In genomic region chr10:79746774-79747151, GRCm38 (mm10) we compare ENCODE assay signal across 8 mouse cellular contexts. TPM values are rescaled to one million over a fixed set of nuclear protein-coding genes. Genes with fewer than 3 reads are reported as not detected.
DNase-seq lines count a peak whose midpoint lies in the region; ATAC-seq lines count a peak whose summit lies in the region.

No protein-coding gene starts in this region.

- H3K4me3 ChIP-seq in heart, embryonic 14.5 days (ENCODE audit: control insufficient read depth in 1 of 2, insufficient read depth in 1 of 2, low read depth in 1 of 2, low read length in 2 of 2) = peak overlapping the region in 1 of 2 experiments; percentile 8; a peak in 1 of 4 replicates
- H3K4me3 ChIP-seq in hindbrain, embryonic 15.5 days = peak overlapping the region; percentile 60

- peaks cover 3 to 9% of the 10 kb centered on the region in 2 experiments; a peak in 3 of 4 replicates for H3K4me1 ChIP-seq in heart, embryonic 14.5 days (ENCODE audit: control insufficient read depth in 2 of 2, insufficient read depth in 2 of 2, low read length in 2 of 2)
- peaks cover 14% of the 10 kb centered on the region for H3K4me1 ChIP-seq in hindbrain, embryonic 15.5 days (replicated peaks)

- intact Hi-C loops in heart, postnatal 25 days (cut with DNase I) = no loop called here

- peak overlapping the region; percentile 55; the same call in 1 of the 2 replicates for H3K9ac ChIP-seq in heart, embryonic 14.5 days (ENCODE audit: low read length)
- peak overlapping the region; percentile 40 for H3K9ac ChIP-seq in hindbrain, embryonic 15.5 days

- 20% methylated on average over 6 of the region's 6 CpGs for WGBS in heart, embryonic 14.5 days
- WGBS in hindbrain, embryonic 15.5 days = 22% methylated on average over 6 of the region's 6 CpGs

- H3K36me3 ChIP-seq in heart, embryonic 14.5 days (ENCODE audit: control insufficient read depth, insufficient read depth, low read length) = peaks cover 29% of the 10 kb centered on the region
- H3K36me3 ChIP-seq in hindbrain, embryonic 15.5 days = peaks cover 21% of the 10 kb centered on the region

- no peaks in the 10 kb centered on the region for H3K27me3 ChIP-seq in heart, embryonic 14.5 days (ENCODE audit: control insufficient read depth, insufficient read depth, low read length)
- H3K27me3 ChIP-seq in hindbrain, embryonic 15.5 days = no peaks in the 10 kb centered on the region

- H3K27ac ChIP-seq in heart, embryonic 14.5 days (replicated peaks in 1 of 2; ENCODE audit: control insufficient read depth in 1 of 2, insufficient read depth in 1 of 2, low read depth in 2 of 2, low read length in 2 of 2) = no peak overlapping the region
- 0 out of 2 replicates have a peak overlapping the region, but pooled peaks have one; percentile 31 for H3K27ac ChIP-seq in hindbrain, embryonic 15.5 days (replicated peaks)

- ATAC-seq in heart, embryonic 14.5 days (ENCODE audit: insufficient number of reproducible peaks, insufficient read depth, low FRiP score, low read depth) = peak; percentile 48; the same call in 1 of the 2 replicates
- ATAC-seq in hindbrain, embryonic 15.5 days (ENCODE audit: low FRiP score, low read depth) = peak; percentile 63
- ATAC-seq in megakaryocyte-erythroid progenitor cell, adult 5-6 weeks (replicated peaks; ENCODE audit: low FRiP score, low TSS enrichment, poor library complexity, severe bottlenecking) = peak; percentile 53

- DNase-seq in heart, postnatal 25 days (ENCODE audit: low spot score) = no peak
- DNase-seq in c-Kit-positive CD71-positive TER-119-negative erythroid progenitor cells, embryonic 14.5 days (ENCODE audit: low read depth) = peak; percentile 46
- no peak for DNase-seq in retina, embryonic 14.5 days (ENCODE audit: low spot score)
- DNase-seq in urinary bladder, postnatal 25 days (ENCODE audit: low spot score) = no peak
- no peak for DNase-seq in adrenal gland, postnatal 10 days

- no peaks in the 10 kb centered on the region for H3K9me3 ChIP-seq in heart, embryonic 14.5 days (ENCODE audit: control insufficient read depth, low read length)
- H3K9me3 ChIP-seq in hindbrain, embryonic 15.5 days = no peaks in the 10 kb centered on the region

- peak overlapping the region; percentile 79 for H3K4me2 ChIP-seq in heart, embryonic 14.5 days (ENCODE audit: low read length)
- peak overlapping the region; percentile 58 for H3K4me2 ChIP-seq in hindbrain, embryonic 15.5 days

RNA-seq across cellular contexts. Expression of gene Polrmt, which starts 0.4 kb away (rescaled TPM):
- 20.2 and 27.4 TPM in 2 replicates for polyA plus RNA-seq in heart, embryonic 14.5 days (2014; fragmentation: Nextera tagmentation; extraction: Ambion mirVana)
- total RNA-seq in heart, postnatal 25 days (2021) = 10 to 100 TPM; 37.0 to 38.6 TPM
- 37.0 and 43.0 TPM in 2 replicates for polyA plus RNA-seq in hindbrain, embryonic 15.5 days (2015; fragmentation: Nextera tagmentation; extraction: Ambion mirVana)
- total RNA-seq in megakaryocyte-erythroid progenitor cell, adult 5-6 weeks (2014; fragmentation: Nextera tagmentation) = 45.2 and 51.7 TPM in 2 replicates
- total RNA-seq in megakaryocyte-erythroid progenitor cell, adult 5-6 weeks (2017) = 17.6 and 21.2 TPM in 2 replicates
- 10 to 100 TPM; 60.1 to 69.8 TPM for total RNA-seq in adrenal gland, postnatal 10 days (2021)

RNA-seq across cellular contexts. Expression of gene Fgf22, which starts 8.1 kb away (rescaled TPM):
- polyA plus RNA-seq in heart, embryonic 14.5 days (2014; fragmentation: Nextera tagmentation; extraction: Ambion mirVana) = 0.12 and 0.38 TPM in 2 replicates
- total RNA-seq in heart, postnatal 25 days (2021) = not detected
- 2.2 and 2.4 TPM in 2 replicates for polyA plus RNA-seq in hindbrain, embryonic 15.5 days (2015; fragmentation: Nextera tagmentation; extraction: Ambion mirVana)
- not detected in 2 replicates for total RNA-seq in megakaryocyte-erythroid progenitor cell, adult 5-6 weeks (2014; fragmentation: Nextera tagmentation)
- total RNA-seq in megakaryocyte-erythroid progenitor cell, adult 5-6 weeks (2017) = not detected in 2 replicates
- total RNA-seq in adrenal gland, postnatal 10 days (2021) = not detected

RNA-seq across cellular contexts. Expression of gene Rnf126, which starts 20.0 kb away (rescaled TPM):
- 54.4 and 62.5 TPM in 2 replicates for polyA plus RNA-seq in heart, embryonic 14.5 days (2014; fragmentation: Nextera tagmentation; extraction: Ambion mirVana)
- total RNA-seq in heart, postnatal 25 days (2021) = 10 to 100 TPM; 21.2 to 22.8 TPM
- polyA plus RNA-seq in hindbrain, embryonic 15.5 days (2015; fragmentation: Nextera tagmentation; extraction: Ambion mirVana) = 103 and 125 TPM in 2 replicates
- total RNA-seq in megakaryocyte-erythroid progenitor cell, adult 5-6 weeks (2014; fragmentation: Nextera tagmentation) = 76.0 and 106 TPM in 2 replicates
- total RNA-seq in megakaryocyte-erythroid progenitor cell, adult 5-6 weeks (2017) = 16.2 and 20.8 TPM in 2 replicates
- total RNA-seq in adrenal gland, postnatal 10 days (2021) = 10 to 100 TPM; 50.8 to 55.1 TPM

RNA-seq across cellular contexts. Expression of gene Fstl3, which starts 30.3 kb away (rescaled TPM):
- 19.9 and 21.1 TPM in 2 replicates for polyA plus RNA-seq in heart, embryonic 14.5 days (2014; fragmentation: Nextera tagmentation; extraction: Ambion mirVana)
- 1 to 10 TPM; 2.9 to 4.2 TPM for total RNA-seq in heart, postnatal 25 days (2021)
- 2.3 and 2.5 TPM in 2 replicates for polyA plus RNA-seq in hindbrain, embryonic 15.5 days (2015; fragmentation: Nextera tagmentation; extraction: Ambion mirVana)
- 0.49 and 0.96 TPM in 2 replicates for total RNA-seq in megakaryocyte-erythroid progenitor cell, adult 5-6 weeks (2014; fragmentation: Nextera tagmentation)
- 0.66 and 0.80 TPM in 2 replicates for total RNA-seq in megakaryocyte-erythroid progenitor cell, adult 5-6 weeks (2017)
- total RNA-seq in adrenal gland, postnatal 10 days (2021) = 1 to 10 TPM; 5.5 to 5.7 TPM

RNA-seq across cellular contexts. Expression of gene Hcn2, which starts 30.3 kb away (rescaled TPM):
- polyA plus RNA-seq in heart, embryonic 14.5 days (2014; fragmentation: Nextera tagmentation; extraction: Ambion mirVana) = 0.05 and 0.19 TPM in 2 replicates
- total RNA-seq in heart, postnatal 25 days (2021) = 10 to 100 TPM; 26.0 to 28.5 TPM
- 2.6 and 2.8 TPM in 2 replicates for polyA plus RNA-seq in hindbrain, embryonic 15.5 days (2015; fragmentation: Nextera tagmentation; extraction: Ambion mirVana)
- total RNA-seq in megakaryocyte-erythroid progenitor cell, adult 5-6 weeks (2014; fragmentation: Nextera tagmentation) = 0.50 TPM in 1 of 2 replicates, not detected in the other
- not detected in 2 replicates for total RNA-seq in megakaryocyte-erythroid progenitor cell, adult 5-6 weeks (2017)
- 1 to 10 TPM; 7.2 to 8.7 TPM for total RNA-seq in adrenal gland, postnatal 10 days (2021)
